Mouse (Mus musculus) bone marrow, adult 2 months (tissue): ENCODE measurements at regions not wholly inside any gene's neighbourhood (a gene's known extent, or its start where the extent isn't known, plus 50 kb on each side); places are given as distances from the start of the nearest gene placed in this dataset.
"Not testable (repeated sequence)": the region's sequence is repeated elsewhere in the genome, so short reads cannot be mapped to it uniquely, and the experiment has no call there.

Experiments used
- H3K27ac ChIP-seq: fragments of 200-500 bp; 2 replicates; pipeline ENCODE4 v1.5.1; 2012; ENCODE audit warnings: low read depth, mild to moderate bottlenecking, control low read depth, inconsistent platforms, low read length; ENCODE audit not compliant: control insufficient read depth, poor library complexity, insufficient read depth
- H3K4me1 ChIP-seq: fragments of 200-500 bp; 2 replicates; pipeline ENCODE4 v1.6.1; 2011; ENCODE audit warnings: low read length; ENCODE audit not compliant: control insufficient read depth, insufficient read depth
- H3K4me3 ChIP-seq: fragments of 200-500 bp; replicated peaks from 2 replicates; pipeline ENCODE3; 2011; ENCODE audit warnings: mild to moderate bottlenecking, low read depth, low read length, control low read depth; ENCODE audit not compliant: control insufficient read depth
- CTCF ChIP-seq: fragments of 200-500 bp; IDR thresholded peaks from 2 replicates; pipeline ENCODE4 v1.5.1; 2011; ENCODE audit warnings: low read length, control low read depth; ENCODE audit not compliant: control insufficient read depth, insufficient read depth
- POLR2A ChIP-seq: fragments of 200-500 bp; IDR thresholded peaks from 2 replicates; pipeline ENCODE4 v1.6.1; 2011; ENCODE audit warnings: low read depth, mild to moderate bottlenecking, control low read depth, low read length, borderline replicate concordance; ENCODE audit not compliant: control insufficient read depth
- WGBS: fragments of 180-500 bp; shearing (Covaris S2); methylation state at CpG from one replicate; pipeline ENCODE4 v1.1.7; 2018; 5-methylcytosine and 5-hydroxymethylcytosine counted together

DNA sequence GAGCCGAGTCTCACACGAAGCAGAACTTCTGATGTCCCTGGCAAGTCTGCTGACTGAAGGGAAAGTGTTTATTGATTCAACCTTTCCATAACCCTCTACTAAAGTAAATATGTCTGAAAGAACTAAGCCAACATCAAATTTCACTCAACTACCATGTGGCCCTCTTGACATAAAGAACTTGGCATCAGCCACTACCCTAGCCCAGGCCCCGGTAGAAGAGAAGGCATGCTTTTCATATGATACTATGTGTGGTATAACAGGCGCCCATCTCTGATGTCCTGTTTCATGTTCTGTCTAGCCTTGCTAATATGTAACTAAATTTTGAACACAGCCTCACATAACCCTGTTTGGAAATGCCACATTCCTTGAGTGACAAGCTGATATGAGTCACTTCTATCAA, 811.0 kb upstream of the Sox9 start:
- Histone ChIP-seq H3K4me3 (no peak overlapping the region), H3K27ac (no peak overlapping the region), H3K4me1 (no peaks in the 10 kb centered on the region)
- TF ChIP-seq POLR2A: no peak
- no peak for TF ChIP-seq CTCF
- 84% methylated on average over 4 of the region's 4 CpGs for WGBS

DNA sequence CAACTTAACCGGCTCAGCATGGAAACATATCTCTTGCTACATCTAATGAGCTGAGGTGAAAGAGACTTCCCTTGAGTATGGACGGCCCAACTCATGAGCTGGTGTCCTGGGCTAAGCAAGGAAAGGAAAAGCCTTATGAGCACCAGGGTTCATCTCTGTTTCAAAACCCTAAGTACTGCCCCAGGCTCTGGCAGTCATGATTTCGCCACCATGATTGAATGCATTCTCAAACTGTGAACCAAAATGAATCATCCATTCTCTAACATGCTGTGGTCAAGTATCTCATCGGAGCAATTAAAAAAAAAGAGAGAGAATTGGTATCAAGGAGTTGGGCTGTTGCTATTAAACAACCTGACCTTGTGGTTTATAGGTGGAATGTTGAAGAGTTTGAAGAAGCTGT, 803.4 kb upstream of the Sox9 start:
- WGBS: 77% methylated on average over 4 of the region's 4 CpGs
- Histone ChIP-seq H3K27ac (no peak overlapping the region), H3K4me1 (no peaks in the 10 kb centered on the region), H3K4me3 (no peak overlapping the region)
- TF ChIP-seq CTCF (no peak), POLR2A (no peak)

DNA sequence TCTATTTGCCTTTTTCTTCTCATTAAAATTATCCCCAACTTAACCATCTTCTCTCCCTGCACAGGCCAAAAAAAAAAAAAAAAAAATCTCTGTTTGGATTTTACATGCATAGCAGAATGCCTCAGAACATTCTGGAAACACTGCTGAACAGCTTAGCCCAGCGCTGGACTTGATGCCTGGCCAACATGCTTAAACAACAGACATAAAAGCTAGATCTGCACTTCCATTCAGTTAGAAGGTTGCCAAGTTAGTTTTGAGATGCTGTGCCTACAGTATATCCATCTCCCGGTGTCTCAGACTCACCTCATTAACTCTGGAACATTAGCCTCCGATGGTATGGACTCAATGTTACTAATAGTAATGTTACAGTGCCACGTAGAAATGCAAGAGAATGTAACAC, 785.6 kb upstream of the Sox9 start:
- TF ChIP-seq CTCF: no peak
- TF ChIP-seq POLR2A: no peak
- WGBS: 80% methylated on average over 4 of the region's 4 CpGs
- H3K4me1 ChIP-seq: no peaks in the 10 kb centered on the region
- H3K4me3 ChIP-seq: no peak overlapping the region
- H3K27ac ChIP-seq: no peak overlapping the region

DNA sequence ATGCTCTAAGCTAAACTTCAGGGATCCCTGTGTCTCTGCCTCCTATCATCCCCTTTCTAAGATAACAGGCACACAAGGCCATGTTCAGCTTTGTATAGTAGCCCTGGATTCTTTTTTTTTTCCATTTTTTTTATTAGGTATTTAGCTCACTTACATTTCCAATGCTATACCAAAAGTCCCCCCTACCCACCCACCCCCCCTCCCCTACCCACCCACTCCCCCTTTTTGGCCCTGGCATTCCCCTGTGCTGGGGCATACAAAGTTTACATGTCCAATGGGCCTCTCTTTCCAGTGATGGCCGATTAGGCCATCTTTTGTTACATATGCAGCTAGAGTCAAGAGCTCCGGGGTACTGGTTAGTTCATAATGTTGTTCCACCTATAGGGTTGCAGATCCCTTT, 771.2 kb upstream of the Sox9 start:
- H3K4me1 ChIP-seq, H3K27ac ChIP-seq, H3K4me3 ChIP-seq: not testable (repeated sequence)
- 74% methylated on average over 2 of the region's 2 CpGs for WGBS

DNA sequence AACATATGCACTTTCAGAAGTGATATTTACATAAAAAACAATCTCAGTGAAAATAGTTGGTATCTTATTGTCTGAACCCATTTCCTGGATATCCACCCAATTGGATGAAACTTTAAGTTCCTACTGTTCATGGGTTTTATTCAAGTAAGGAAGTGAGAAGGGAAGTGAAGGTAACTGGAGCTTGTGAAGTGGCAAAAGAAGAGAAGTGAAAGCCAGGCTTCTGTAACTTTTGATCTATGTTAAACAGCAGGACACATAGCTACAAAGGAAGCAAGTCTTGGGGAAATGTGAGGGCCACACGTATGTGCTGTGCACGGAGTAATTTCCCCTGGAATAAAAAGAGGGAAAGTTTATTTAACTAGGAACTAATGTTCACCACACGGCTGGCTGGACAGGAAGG, 764.1 kb upstream of the Sox9 start:
- TF ChIP-seq CTCF (no peak), POLR2A (no peak)
- H3K4me3 ChIP-seq: no peak overlapping the region
- H3K27ac ChIP-seq: no peak overlapping the region
- no peaks in the 10 kb centered on the region for H3K4me1 ChIP-seq
- 56% methylated on average over 3 of the region's 3 CpGs for WGBS

DNA sequence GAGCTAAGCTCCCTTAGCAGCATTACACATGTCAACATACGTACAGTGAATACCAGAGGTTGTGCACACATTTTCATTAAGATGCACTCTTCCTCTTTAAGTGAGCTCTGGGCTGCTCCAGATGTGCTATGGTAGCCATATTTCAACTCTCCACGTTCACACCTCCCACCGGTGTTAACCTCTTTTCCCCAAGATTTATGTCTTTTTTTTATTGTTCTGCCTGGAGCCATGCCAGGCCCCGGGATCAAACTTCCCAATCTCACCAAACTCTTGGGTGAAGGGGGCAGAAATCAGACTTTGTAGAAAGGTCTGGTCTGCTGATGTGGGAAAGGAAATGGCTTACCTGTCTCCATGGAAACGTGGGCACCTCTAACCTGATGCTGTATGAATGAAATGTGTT, 754.0 kb upstream of the Sox9 start:
- TF ChIP-seq POLR2A: no peak
- TF ChIP-seq CTCF: no peak
- no peak overlapping the region for H3K4me3 ChIP-seq
- 49% methylated on average over 5 of the region's 5 CpGs for WGBS
- H3K27ac ChIP-seq: no peak overlapping the region
- H3K4me1 ChIP-seq: no peaks in the 10 kb centered on the region

DNA sequence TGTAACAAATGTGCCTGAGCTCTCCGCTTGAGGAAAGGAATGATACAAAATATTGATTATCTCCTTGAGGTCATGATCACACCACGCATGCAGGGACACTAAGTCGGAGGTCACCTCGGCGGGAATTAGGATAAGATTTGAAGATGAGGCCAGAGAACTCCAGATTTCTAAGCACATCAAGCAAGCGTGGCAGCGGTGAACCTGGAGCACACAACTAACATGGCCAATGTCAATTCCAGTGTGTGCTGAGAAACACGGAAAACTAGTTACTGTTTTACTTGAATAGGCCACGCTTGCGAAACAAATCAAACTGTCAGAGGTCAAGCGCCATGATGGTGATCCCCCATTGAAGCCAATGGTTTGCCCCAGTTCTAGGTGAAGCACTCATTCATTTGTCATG, 743.3 kb upstream of the Sox9 start:
- H3K27ac ChIP-seq: no peak overlapping the region
- WGBS: 91% methylated on average over 11 of the region's 11 CpGs
- TF ChIP-seq CTCF (no peak), POLR2A (no peak)

DNA sequence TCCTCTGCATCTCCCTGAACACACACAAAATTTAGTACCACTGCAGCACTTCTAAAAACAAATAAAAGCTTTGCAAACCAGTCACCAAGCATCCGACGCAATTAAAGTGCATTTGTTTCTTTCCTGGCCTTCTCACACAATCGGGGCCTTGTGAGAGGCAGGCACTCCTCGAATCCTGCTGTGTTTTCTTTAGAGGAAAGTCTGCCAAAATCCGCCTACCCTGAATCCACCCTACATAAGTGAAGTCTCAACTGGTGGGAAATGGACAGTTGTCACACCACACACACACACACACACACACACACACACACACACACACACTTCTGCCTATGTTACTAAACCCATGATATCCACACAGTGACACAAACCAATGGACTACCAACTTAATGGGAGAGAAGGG, 737.6 kb upstream of the Sox9 start:
- Histone ChIP-seq H3K27ac (no peak overlapping the region), H3K4me3 (no peak overlapping the region), H3K4me1 (no peaks in the 10 kb centered on the region)
- WGBS: 68% methylated on average over 5 of the region's 5 CpGs
- no peak for TF ChIP-seq POLR2A
- TF ChIP-seq CTCF: no peak

More for the DNA sequence above, 743.3 kb upstream of the Sox9 start:
- Histone ChIP-seq H3K4me3 (no peak overlapping the region), H3K4me1 (no peaks in the 10 kb centered on the region)

DNA sequence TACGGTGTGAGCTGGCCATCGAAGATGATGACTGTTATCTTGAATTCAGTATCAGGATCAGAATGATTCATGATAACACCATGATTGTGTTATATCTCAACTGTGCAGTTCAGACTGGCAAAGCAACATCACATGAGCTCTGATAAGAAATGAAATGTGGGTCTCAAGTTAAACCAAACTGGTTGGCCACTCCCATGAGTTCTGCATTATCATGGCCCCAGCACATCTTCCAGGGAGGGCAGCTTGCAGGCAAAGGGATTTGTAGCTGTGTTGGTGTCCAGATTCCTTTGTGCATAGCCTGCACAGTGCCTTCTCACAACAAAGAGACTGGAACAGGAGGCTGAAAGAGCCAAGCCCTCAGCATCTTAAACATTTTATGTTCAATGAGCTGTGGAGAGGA, 736.7 kb upstream of the Sox9 start:
- Histone ChIP-seq H3K4me1 (no peaks in the 10 kb centered on the region), H3K4me3 (no peak overlapping the region), H3K27ac (no peak overlapping the region)
- no peak for TF ChIP-seq CTCF
- no peak for TF ChIP-seq POLR2A
- 89% methylated on average over 2 of the region's 2 CpGs for WGBS

DNA sequence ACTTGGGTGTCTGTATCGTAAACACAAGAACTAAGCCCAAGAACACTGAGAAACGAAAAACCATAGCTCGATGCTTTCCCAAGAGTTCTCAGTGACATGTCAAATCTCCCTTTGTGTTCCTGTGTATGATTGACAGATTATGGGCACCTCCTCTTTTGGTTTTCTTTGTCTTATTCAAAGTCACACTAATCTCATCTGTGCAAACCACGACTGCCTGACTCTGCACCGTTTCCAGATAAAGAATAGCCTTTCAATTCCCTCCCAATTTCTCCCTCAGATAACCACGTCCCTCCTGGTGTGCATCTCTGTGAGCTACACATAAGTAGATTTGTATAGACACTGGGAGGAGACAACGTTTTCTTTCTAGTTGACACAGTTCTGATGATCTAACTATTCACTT, 731.7 kb upstream of the Sox9 start:
- Histone ChIP-seq H3K4me1 (no peaks in the 10 kb centered on the region), H3K4me3 (no peak overlapping the region), H3K27ac (no peak overlapping the region)
- WGBS: 32% methylated on average over 7 of the region's 7 CpGs
- TF ChIP-seq CTCF: no peak
- TF ChIP-seq POLR2A: no peak
